ENCODE assay signal across 33 mouse cellular contexts in genomic region chr19:3947813-3948212, GRCm38 (mm10). TPM values are rescaled to one million over a fixed set of nuclear protein-coding genes. Genes with fewer than 3 reads are reported as not detected.
"Had no signal": no experiment of that assay in that cellular context is flagged by ENCODE, and none has a peak within 500 bp of the region (broad histone marks: within the 10 kb centered on the region; RNA-seq: fewer than 3 reads in every experiment).

No protein-coding gene starts in this region.

- H3K27me3 ChIP-seq: hindbrain, embryonic 15.5 days; intestine, embryonic 15.5 days; kidney, embryonic 15.5 days had no signal

- H3K36me3 ChIP-seq: heart, embryonic 10.5 days; heart, embryonic 12.5 days; heart, embryonic 13.5 days; heart, embryonic 15.5 days; hindbrain, embryonic 10.5 days; hindbrain, embryonic 12.5 days; hindbrain, embryonic 13.5 days; hindbrain, embryonic 15.5 days; intestine, embryonic 15.5 days; kidney, embryonic 15.5 days had no signal

- H3K4me1 ChIP-seq: hindbrain, embryonic 13.5 days; hindbrain, embryonic 15.5 days had no signal

- DNase-seq: heart, postnatal 10 days; heart, postnatal 14 days; heart, postnatal 36 days; heart, postnatal 4 days; kidney, postnatal 10 days; layer of hippocampus, adult 9-11 months; layer of hippocampus, postnatal 36 days had no signal

- H3K4me3 ChIP-seq: heart, embryonic 10.5 days; heart, embryonic 12.5 days; heart, embryonic 13.5 days; heart, embryonic 15.5 days; hindbrain, embryonic 10.5 days; hindbrain, embryonic 12.5 days; hindbrain, embryonic 13.5 days; hindbrain, embryonic 15.5 days; intestine, embryonic 15.5 days; kidney, embryonic 15.5 days; layer of hippocampus, adult 2 months; left cerebral cortex, adult 2 months had no signal

- H3K27ac ChIP-seq: heart, embryonic 10.5 days; heart, embryonic 13.5 days; heart, embryonic 15.5 days; hindbrain, embryonic 10.5 days; hindbrain, embryonic 12.5 days; hindbrain, embryonic 13.5 days; hindbrain, embryonic 14.5 days; hindbrain, embryonic 15.5 days; hindbrain, postnatal 0 days; intestine, embryonic 15.5 days; kidney, embryonic 15.5 days; kidney, postnatal 0 days; layer of hippocampus, adult 2 months; left cerebral cortex, adult 2 months had no signal

RNA-seq across cellular contexts. Expression of gene Aldh3b3, which starts 10.6 kb away (rescaled TPM):
- polyA plus RNA-seq: heart, embryonic 10.5 days; heart, embryonic 11.5 days; heart, embryonic 12.5 days; heart, embryonic 13.5 days; heart, embryonic 14.5 days; heart, embryonic 15.5 days; heart, embryonic 16.5 days; hindbrain, embryonic 10.5 days; hindbrain, embryonic 11.5 days; hindbrain, embryonic 12.5 days; hindbrain, embryonic 13.5 days; hindbrain, embryonic 14.5 days; hindbrain, embryonic 15.5 days; hindbrain, embryonic 16.5 days; hindbrain, postnatal 0 days; inflammation-experienced regulatory T-cells, adult 6 months; intestine, embryonic 14.5 days; intestine, embryonic 15.5 days; intestine, embryonic 16.5 days; intestine, postnatal 0 days; kidney, embryonic 14.5 days; kidney, embryonic 15.5 days; kidney, embryonic 16.5 days had no signal

RNA-seq across cellular contexts. Expression of gene Aldh3b2, which starts 24.3 kb away (rescaled TPM):
- polyA plus RNA-seq: heart, embryonic 13.5 days; inflammation-experienced regulatory T-cells, adult 6 months had no signal
